Mouse (Mus musculus): ENCODE results near the gene C1qtnf1. TPM values are rescaled to one million over a fixed set of nuclear protein-coding genes. Genes with fewer than 3 reads are reported as not detected.
"Not testable (repeated sequence)": the region's sequence is repeated elsewhere in the genome, so short reads cannot be mapped to it uniquely, and the experiment has no call there.

C1qtnf1 gene
- not detected in 2 replicates for polyA plus RNA-seq (2012; ENCODE audit: insufficient read depth, low replicate concordance)

DNA sequence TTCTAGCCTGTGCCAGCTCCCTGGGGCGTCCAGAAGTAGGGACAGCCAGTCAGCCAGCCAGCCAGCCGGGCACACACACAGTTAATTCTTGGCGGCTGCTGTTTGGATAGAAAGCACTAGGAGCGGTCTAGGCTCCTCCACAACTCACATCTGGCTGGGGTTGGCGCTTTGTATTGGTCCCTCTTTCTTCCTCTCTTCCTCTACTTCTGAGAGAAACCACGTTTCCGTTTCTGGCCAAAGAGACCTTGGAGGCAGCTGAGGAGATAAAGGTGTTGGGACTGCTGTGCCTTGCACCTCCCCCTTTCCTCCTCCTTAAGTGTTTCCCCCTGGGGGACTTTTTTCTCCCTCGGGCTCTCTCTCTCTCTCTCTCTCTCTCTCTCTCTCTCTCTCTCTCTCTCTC, at the start of gene C1qtnf1:
TSS of gene C1qtnf1 (plus strand) at position 218 of the 400 bp plus-strand sequence.
- Histone ChIP-seq H3K4me3 (replicated peaks) (peak within 1 kb of the TSS; percentile 76), H3K4me1 (peaks cover 66% of the 10 kb centered on the region), H3K9me3 (no peaks in the 10 kb centered on the region), H3K36me3 (replicated peaks; ENCODE audit: low read length) (no peaks in the 10 kb centered on the region), H3K27me3 (replicated peaks) (peaks cover 43% of the 10 kb centered on the region)
- TF ChIP-seq FLI1 (IDR thresholded peaks at IDR 0.05; ENCODE audit: low read length) (no peak), GATA1 (IDR thresholded peaks at IDR 0.05; ENCODE audit: borderline replicate concordance, low read length) (no peak)

DNA sequence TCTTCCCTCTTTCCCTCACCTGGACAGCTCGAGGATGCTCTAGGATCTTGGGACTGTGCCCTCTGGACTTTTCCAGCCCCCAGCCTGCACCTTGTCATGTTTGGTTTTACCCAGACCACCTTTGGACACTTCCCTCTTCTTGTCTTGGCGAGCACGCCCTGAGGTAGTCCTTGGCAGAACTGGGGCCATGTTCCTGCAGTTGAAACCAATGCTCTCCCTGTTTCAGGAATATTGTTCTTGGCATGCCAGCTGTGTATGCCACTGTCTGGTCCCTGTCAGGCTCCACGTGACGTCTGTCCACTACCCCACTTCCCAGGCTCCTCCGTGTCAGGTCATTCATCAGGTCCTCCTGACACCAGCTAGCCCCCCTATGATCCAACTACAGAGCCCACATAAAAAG, 49.3 kb upstream of the C1qtnf1 start:
- H3K4me1 ChIP-seq: peaks cover 16% of the 10 kb centered on the region
- no peaks in the 10 kb centered on the region for H3K36me3 ChIP-seq (replicated peaks; ENCODE audit: low read length)
- peaks cover 7% of the 10 kb centered on the region for H3K9me3 ChIP-seq
- H3K4me3 ChIP-seq (replicated peaks): no peak overlapping the region
- TF ChIP-seq GATA1 (IDR thresholded peaks at IDR 0.05; ENCODE audit: borderline replicate concordance, low read length) (no peak), FLI1 (IDR thresholded peaks at IDR 0.05; ENCODE audit: low read length) (no peak)
- peaks cover 43% of the 10 kb centered on the region for H3K27me3 ChIP-seq (replicated peaks)

GRCm38 (mm10) chr11:118379251-118380009, 48.6 kb upstream of the C1qtnf1 start:
- H3K9me3 ChIP-seq: peaks cover 7% of the 10 kb centered on the region
- no peak overlapping the region for H3K4me3 ChIP-seq (replicated peaks)
- H3K4me1 ChIP-seq: peaks cover 16% of the 10 kb centered on the region
- no peaks in the 10 kb centered on the region for H3K36me3 ChIP-seq (replicated peaks; ENCODE audit: low read length)
- H3K27me3 ChIP-seq (replicated peaks): peaks cover 36% of the 10 kb centered on the region
- TF ChIP-seq GATA1 (IDR thresholded peaks at IDR 0.05; ENCODE audit: borderline replicate concordance, low read length) (no peak), FLI1 (IDR thresholded peaks at IDR 0.05; ENCODE audit: low read length) (no peak)

DNA sequence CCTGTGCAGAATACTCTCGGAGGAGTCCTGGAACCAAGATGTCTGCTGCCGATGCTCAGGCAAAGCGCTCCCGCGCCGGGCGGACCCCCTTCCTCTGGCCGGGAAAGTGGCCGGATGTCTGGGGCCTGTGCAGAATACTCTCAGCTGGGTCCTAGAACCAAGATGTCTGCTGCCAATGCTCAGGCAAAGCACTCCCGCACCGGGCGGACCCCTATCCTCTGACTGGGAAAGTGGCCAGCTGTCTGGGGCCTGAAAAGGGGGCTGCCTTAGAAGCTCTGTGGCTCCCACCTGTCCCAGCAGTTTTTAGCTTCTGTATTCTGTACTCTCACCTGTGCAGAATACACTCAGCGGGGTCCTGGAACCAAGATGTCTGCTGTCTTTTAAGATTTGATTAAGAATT, 40.2 kb upstream of the C1qtnf1 start:
- peaks cover 25% of the 10 kb centered on the region for H3K36me3 ChIP-seq (replicated peaks; ENCODE audit: low read length)
- H3K9me3 ChIP-seq; H3K4me3 ChIP-seq (replicated peaks); H3K4me1 ChIP-seq; H3K27me3 ChIP-seq (replicated peaks): not testable (repeated sequence)

GRCm38 (mm10) chr11:118393991-118394390, 34.0 kb upstream of the C1qtnf1 start:
- no peak for TF ChIP-seq FLI1 (IDR thresholded peaks at IDR 0.05; ENCODE audit: low read length)
- no peak for TF ChIP-seq GATA1 (IDR thresholded peaks at IDR 0.05; ENCODE audit: borderline replicate concordance, low read length)
- Histone ChIP-seq H3K27me3 (replicated peaks) (no peaks in the 10 kb centered on the region), H3K4me3 (replicated peaks) (no peak overlapping the region), H3K9me3 (peaks cover 17% of the 10 kb centered on the region), H3K4me1 (peaks cover 26% of the 10 kb centered on the region), H3K36me3 (replicated peaks; ENCODE audit: low read length) (peaks cover 87% of the 10 kb centered on the region)

DNA sequence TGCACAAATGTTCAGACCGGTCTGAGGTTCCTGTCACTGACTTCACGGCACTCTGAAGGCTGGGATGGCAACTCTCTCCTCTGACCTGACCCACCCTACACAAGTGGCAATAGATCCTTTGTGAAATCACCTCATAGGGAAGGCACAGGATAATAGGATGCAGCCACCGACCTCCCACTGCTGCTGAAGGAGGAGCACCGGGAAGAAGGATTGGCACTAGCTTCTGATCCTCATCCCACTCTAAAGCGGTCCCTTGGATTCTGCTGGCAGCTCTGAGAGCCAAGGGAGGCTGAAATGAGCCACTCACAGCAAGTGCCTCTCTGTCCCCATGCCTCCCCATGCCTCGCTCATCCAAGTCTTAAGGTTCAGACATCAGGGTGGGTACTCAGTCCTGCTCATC, 33.5 kb upstream of the C1qtnf1 start:
- Histone ChIP-seq H3K9me3 (peaks cover 12% of the 10 kb centered on the region), H3K36me3 (replicated peaks; ENCODE audit: low read length) (peaks cover 92% of the 10 kb centered on the region), H3K4me3 (replicated peaks) (no peak overlapping the region), H3K4me1 (peaks cover 29% of the 10 kb centered on the region), H3K27me3 (replicated peaks) (no peaks in the 10 kb centered on the region)
- TF ChIP-seq GATA1 (IDR thresholded peaks at IDR 0.05; ENCODE audit: borderline replicate concordance, low read length): no peak
- no peak for TF ChIP-seq FLI1 (IDR thresholded peaks at IDR 0.05; ENCODE audit: low read length)

DNA sequence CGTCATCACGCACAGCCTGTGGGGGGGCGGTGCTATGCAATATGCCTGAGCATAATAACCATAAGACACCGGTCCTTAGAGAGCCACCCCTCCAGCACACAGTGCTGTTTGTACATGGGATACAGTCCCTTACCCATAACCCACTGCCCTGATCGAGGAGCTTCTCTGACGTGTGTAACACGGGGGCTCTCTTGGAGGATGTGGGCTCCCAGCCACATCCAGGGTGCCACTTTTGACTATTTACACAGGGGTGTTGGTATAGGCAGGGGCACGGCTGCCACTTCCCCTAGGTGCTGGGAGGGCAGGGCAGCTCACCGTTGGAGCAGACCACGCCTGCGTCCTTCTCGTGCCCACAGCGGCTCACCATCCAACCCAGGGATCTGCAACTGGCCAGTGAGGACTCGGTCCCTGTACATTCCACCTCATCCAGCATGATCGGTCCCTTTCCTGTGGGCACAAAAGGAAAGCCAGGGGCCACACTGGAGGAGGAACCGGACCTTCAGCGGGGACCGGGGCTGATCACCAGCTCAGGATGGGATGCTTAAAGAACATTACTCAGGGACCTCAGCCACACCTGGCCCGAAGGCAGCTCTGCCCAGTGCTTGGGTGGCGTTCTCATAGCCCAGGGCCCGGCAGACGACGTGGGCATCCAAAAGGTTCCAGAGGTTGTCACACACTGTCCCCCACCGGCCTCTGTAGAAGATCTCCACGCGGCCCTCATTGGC, 30.0 kb upstream of the C1qtnf1 start:
- Histone ChIP-seq H3K4me3 (replicated peaks) (peak overlapping the region; percentile 4), H3K4me1 (peaks cover 63% of the 10 kb centered on the region), H3K9me3 (peaks cover 11% of the 10 kb centered on the region), H3K27me3 (replicated peaks) (no peaks in the 10 kb centered on the region), H3K36me3 (replicated peaks; ENCODE audit: low read length) (peaks cover 72% of the 10 kb centered on the region)
- no peak for TF ChIP-seq GATA1 (IDR thresholded peaks at IDR 0.05; ENCODE audit: borderline replicate concordance, low read length)
- no peak for TF ChIP-seq FLI1 (IDR thresholded peaks at IDR 0.05; ENCODE audit: low read length)

GRCm38 (mm10) chr11:118399891-118400565, 28.0 kb upstream of the C1qtnf1 start:
- H3K36me3 ChIP-seq (replicated peaks; ENCODE audit: low read length): peaks cover 64% of the 10 kb centered on the region
- no peaks in the 10 kb centered on the region for H3K27me3 ChIP-seq (replicated peaks)
- H3K9me3 ChIP-seq: peaks cover 11% of the 10 kb centered on the region
- TF ChIP-seq FLI1 (IDR thresholded peaks at IDR 0.05; ENCODE audit: low read length) (no peak), GATA1 (IDR thresholded peaks at IDR 0.05; ENCODE audit: borderline replicate concordance, low read length) (no peak)
- H3K4me3 ChIP-seq (replicated peaks): peak overlapping the region; percentile 95
- H3K4me1 ChIP-seq: peaks cover 84% of the 10 kb centered on the region

- H3K4me3 ChIP-seq (replicated peaks): peak overlapping the region; percentile 95
- H3K36me3 ChIP-seq (replicated peaks; ENCODE audit: low read length): peaks cover 64% of the 10 kb centered on the region
Observed at GRCm38 (mm10) chr11:118400566-118400936, 27.5 kb upstream of the C1qtnf1 start.

More at GRCm38 (mm10) chr11:118400566-118400936, 27.5 kb upstream of the C1qtnf1 start:
- Histone ChIP-seq H3K27me3 (replicated peaks) (no peaks in the 10 kb centered on the region), H3K4me1 (peaks cover 86% of the 10 kb centered on the region), H3K9me3 (peaks cover 11% of the 10 kb centered on the region)
- TF ChIP-seq FLI1 (IDR thresholded peaks at IDR 0.05; ENCODE audit: low read length) (no peak), GATA1 (IDR thresholded peaks at IDR 0.05; ENCODE audit: borderline replicate concordance, low read length) (peak; percentile 60; the same call in 1 of the 3 replicates)
